Mouse (Mus musculus) stomach, embryonic 16.5 days (tissue): ENCODE results near the gene Rln1. TPM values are rescaled to one million over a fixed set of nuclear protein-coding genes. Genes with fewer than 3 reads are reported as not detected.

Experiments
- ATAC-seq: fragments of 200-750 bp; cut with Nextera tagmentation; 2 replicates; pipeline ENCODE4 v1.8.0; 2017; ENCODE audit warnings: moderate number of reproducible peaks, moderate TSS enrichment; ENCODE audit not compliant: insufficient read depth, low FRiP score
- H3K27ac ChIP-seq: fragments of 300-500 bp; sonication (generic); 2 replicates; pipeline ENCODE4 v1.5.1; 2014; ENCODE audit warnings: low read length
- H3K27me3 ChIP-seq: fragments of 300-500 bp; sonication (generic); 2 replicates; pipeline ENCODE4 v1.6.1; 2014; ENCODE audit warnings: low read length, control low read depth, mixed read lengths; ENCODE audit not compliant: control insufficient read depth, insufficient read depth
- H3K36me3 ChIP-seq: fragments of 300-500 bp; sonication (generic); 2 replicates; pipeline ENCODE4 v1.6.1; 2014; ENCODE audit warnings: low read length; ENCODE audit not compliant: control insufficient read depth, insufficient read depth
- H3K4me1 ChIP-seq: fragments of 300-500 bp; sonication (generic); 2 replicates; pipeline ENCODE4 v1.6.1; 2014; ENCODE audit warnings: low read length, control low read depth, mixed read lengths; ENCODE audit not compliant: control insufficient read depth, insufficient read depth
- H3K4me2 ChIP-seq: fragments of 300-500 bp; sonication (generic); 2 replicates; pipeline ENCODE4 v1.6.1; 2014; ENCODE audit warnings: low read depth, low read length, mixed read lengths
- H3K4me3 ChIP-seq: fragments of 300-500 bp; sonication (generic); replicated peaks from 2 replicates; pipeline ENCODE4 v1.5.1; 2014; ENCODE audit warnings: mild to moderate bottlenecking, low read length
- H3K9ac ChIP-seq: fragments of 300-500 bp; sonication (generic); 2 replicates; pipeline ENCODE4 v1.6.1; 2014; ENCODE audit warnings: low read length
- H3K9me3 ChIP-seq: fragments of 300-500 bp; sonication (generic); replicated peaks from 2 replicates; pipeline ENCODE4 v1.6.1; 2016; ENCODE audit warnings: low read length, control low read depth; ENCODE audit not compliant: control insufficient read depth
- WGBS: fragments of 180-500 bp; shearing (Covaris S2); extraction: QIAGEN DNeasy Blood & Tissue Kit; methylation state at CpG from one replicate; pipeline ENCODE4 v1.1.7; 2014; 5-methylcytosine and 5-hydroxymethylcytosine counted together
- polyA plus RNA-seq: library from polyadenylated mRNA; unstranded; fragments of >200 nt; fragmentation: Nextera tagmentation; extraction: Ambion mirVana; gene quantifications from 2 replicates; pipeline ENCODE4 v1.2.1, GENCODE M21; 2015

Gene Rln1
- polyA plus RNA-seq, 1 experiment from 2014 or later: 0.44 TPM

DNA sequence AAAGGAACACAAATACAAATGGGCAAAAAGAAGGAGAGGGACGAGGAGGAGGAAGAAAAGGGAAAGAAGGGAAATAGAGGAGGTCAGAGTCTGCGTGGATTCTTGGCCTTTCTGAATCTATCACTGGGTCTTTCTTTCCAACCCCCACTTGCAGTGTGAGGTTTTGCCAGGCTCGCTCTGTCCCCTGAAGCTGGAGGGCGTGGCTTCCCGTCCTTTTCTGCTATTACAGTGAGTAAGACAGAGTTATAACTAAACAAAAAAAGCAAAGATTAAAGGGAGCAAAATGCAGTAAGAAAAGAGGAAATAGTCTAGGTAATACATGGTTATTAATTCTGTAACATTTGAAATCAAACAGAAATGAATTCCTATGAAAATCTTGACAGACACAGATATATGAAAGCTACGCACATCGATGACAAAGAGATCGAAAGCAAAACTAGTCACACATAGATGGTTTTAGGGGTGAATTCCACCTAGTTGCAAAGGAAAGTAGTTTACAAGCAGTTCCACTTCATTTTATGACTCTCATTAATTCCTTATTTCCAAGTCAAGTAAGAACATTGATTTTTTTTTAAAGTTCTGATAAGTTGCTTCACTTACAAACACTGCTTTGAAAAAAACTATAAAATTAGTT, 10.9 kb downstream of the Rln1 start:
- Histone ChIP-seq H3K9me3 (no peaks in the 10 kb centered on the region), H3K4me1 (peaks cover 2% of the 10 kb centered on the region), H3K27ac (no peak overlapping the region), H3K36me3 (no peaks in the 10 kb centered on the region), H3K9ac (no peak overlapping the region), H3K27me3 (no peaks in the 10 kb centered on the region), H3K4me3 (no peak overlapping the region), H3K4me2 (no peak overlapping the region)
- ATAC-seq: no peak
- WGBS: 65% methylated on average over 8 of the region's 8 CpGs

DNA sequence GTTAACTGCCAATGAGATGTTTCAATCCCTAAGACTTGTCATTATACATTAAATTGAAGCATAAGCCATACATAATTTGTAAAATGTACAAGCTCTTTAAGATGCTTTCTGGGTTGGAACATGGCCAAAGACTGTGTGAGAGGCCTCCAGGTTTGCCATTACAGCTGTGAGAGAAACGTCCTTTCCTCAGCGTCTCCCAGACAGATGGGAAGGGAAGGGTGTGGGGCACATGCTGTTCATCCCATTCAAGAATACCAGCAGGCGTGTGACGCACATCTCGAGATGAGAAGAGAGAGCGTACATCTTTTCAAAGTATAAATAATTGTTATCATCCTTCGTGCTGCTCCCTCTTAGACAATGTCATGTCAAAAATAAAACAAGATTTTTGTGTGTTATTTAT, 21.8 kb downstream of the Rln1 start:
- WGBS: 65% methylated on average over 7 of the region's 7 CpGs
- Histone ChIP-seq H3K27ac (no peak overlapping the region), H3K9me3 (peaks cover 13% of the 10 kb centered on the region; the same call in 1 of the 2 replicates), H3K9ac (no peak overlapping the region), H3K4me1 (no peaks in the 10 kb centered on the region), H3K4me2 (no peak overlapping the region), H3K36me3 (peaks cover 19% of the 10 kb centered on the region; the same call in 1 of the 2 replicates), H3K27me3 (no peaks in the 10 kb centered on the region), H3K4me3 (no peak overlapping the region)
- ATAC-seq: no peak

DNA sequence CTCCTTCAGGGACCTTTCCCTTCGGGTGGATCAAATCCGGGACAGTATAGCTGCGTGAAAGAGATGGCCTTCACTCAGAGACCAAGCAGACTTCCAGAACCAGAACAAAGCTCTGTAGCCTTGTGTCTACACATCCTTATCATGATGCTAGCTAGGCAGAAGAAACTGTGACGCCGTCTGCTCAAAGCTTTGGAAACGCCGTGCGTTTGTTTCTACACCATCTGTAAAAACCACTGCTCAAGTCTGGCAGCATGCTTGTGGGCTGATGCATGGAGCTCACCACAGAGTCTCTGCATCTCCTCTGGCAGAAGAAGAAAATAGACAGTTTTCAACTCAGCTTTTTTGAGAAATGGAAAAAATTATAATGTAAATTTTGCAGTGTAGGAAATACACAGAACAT, 22.7 kb downstream of the Rln1 start:
- Histone ChIP-seq H3K9ac (no peak overlapping the region), H3K27ac (no peak overlapping the region), H3K36me3 (peaks cover 19% of the 10 kb centered on the region; the same call in 1 of the 2 replicates), H3K27me3 (no peaks in the 10 kb centered on the region), H3K4me1 (no peaks in the 10 kb centered on the region), H3K9me3 (peaks cover 13% of the 10 kb centered on the region; the same call in 1 of the 2 replicates), H3K4me2 (no peak overlapping the region), H3K4me3 (no peak overlapping the region)
- ATAC-seq: no peak
- 91% methylated on average over 8 of the region's 8 CpGs for WGBS

GRCm38 (mm10) chr19:29308832-29309231, 25.6 kb downstream of the Rln1 start:
- ATAC-seq: no peak
- Histone ChIP-seq H3K9ac (no peak overlapping the region), H3K27ac (no peak overlapping the region)

GRCm38 (mm10) chr19:29302119-29302518, 32.4 kb downstream of the Rln1 start:
- H3K4me1 ChIP-seq: no peaks in the 10 kb centered on the region
- no peaks in the 10 kb centered on the region for H3K27me3 ChIP-seq
- ATAC-seq: no peak
- no peak overlapping the region for H3K4me2 ChIP-seq
- no peak overlapping the region for H3K27ac ChIP-seq
- H3K4me3 ChIP-seq: no peak overlapping the region
- peaks cover 21% of the 10 kb centered on the region for H3K36me3 ChIP-seq
- H3K9me3 ChIP-seq: no peaks in the 10 kb centered on the region
- H3K9ac ChIP-seq: no peak overlapping the region
- 83% methylated on average over 2 of the region's 2 CpGs for WGBS

More at GRCm38 (mm10) chr19:29308832-29309231, 25.6 kb downstream of the Rln1 start:
- H3K4me3 ChIP-seq: no peak overlapping the region
- H3K4me2 ChIP-seq: no peak overlapping the region
- H3K27me3 ChIP-seq: no peaks in the 10 kb centered on the region
- H3K9me3 ChIP-seq: no peaks in the 10 kb centered on the region
- peaks cover 14% of the 10 kb centered on the region; the same call in 1 of the 2 replicates for H3K36me3 ChIP-seq
- H3K4me1 ChIP-seq: no peaks in the 10 kb centered on the region

- Histone ChIP-seq H3K4me2 (no peak overlapping the region), H3K4me1 (no peaks in the 10 kb centered on the region), H3K4me3 (no peak overlapping the region), H3K9ac (no peak overlapping the region), H3K9me3 (no peaks in the 10 kb centered on the region), H3K36me3 (peaks cover 21% of the 10 kb centered on the region), H3K27me3 (no peaks in the 10 kb centered on the region), H3K27ac (no peak overlapping the region)
- ATAC-seq: no peak
- WGBS: 88% methylated on average over 13 of the region's 13 CpGs
Measured at GRCm38 (mm10) chr19:29300919-29301318, 33.6 kb downstream of the Rln1 start.

DNA sequence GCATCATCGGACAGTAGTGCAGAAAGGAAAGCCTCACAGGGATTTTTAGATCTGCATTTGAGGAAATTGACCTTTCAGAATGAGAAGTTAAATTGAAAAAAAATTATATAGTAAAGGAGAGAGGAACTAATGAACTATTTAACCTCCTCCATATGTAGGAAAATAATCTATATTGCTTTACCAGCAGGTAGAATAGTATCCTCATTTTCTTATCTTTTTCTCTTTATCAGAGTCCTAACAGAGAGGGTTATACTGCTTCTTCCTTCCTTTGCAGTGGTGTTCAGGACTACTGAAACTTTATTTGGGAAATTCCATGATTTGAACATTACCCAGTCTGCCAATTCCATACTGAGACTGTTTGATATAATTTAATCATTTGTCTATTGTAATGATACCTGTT, 37.1 kb downstream of the Rln1 start:
- Histone ChIP-seq H3K4me1 (no peaks in the 10 kb centered on the region), H3K36me3 (peaks cover 23% of the 10 kb centered on the region)
- WGBS: 94% methylated on average over 1 of the region's 1 CpGs

DNA sequence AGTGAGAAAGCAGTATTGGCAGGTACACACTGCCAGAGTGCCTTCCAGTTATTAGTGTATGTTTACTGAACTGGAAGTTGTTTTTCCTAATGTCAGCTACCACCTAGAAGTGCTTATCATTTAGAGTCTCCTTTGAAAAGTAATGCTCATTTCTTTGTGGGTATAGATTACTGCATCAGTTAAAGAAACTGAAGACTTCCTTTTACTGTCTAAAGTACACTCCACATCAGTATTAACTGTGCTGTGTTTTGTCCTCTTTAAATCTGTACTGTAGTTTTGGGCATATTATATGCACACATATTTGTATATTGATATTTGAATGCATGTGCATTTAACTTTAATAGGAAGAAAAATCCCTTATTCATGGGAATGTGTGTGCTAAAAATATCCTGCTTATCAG, 38.3 kb downstream of the Rln1 start:
- Histone ChIP-seq H3K4me3 (no peak overlapping the region), H3K36me3 (peaks cover 25% of the 10 kb centered on the region), H3K27ac (no peak overlapping the region), H3K4me1 (no peaks in the 10 kb centered on the region), H3K9ac (no peak overlapping the region), H3K9me3 (no peaks in the 10 kb centered on the region), H3K4me2 (no peak overlapping the region), H3K27me3 (no peaks in the 10 kb centered on the region)
- ATAC-seq: no peak

More for the DNA sequence above, 37.1 kb downstream of the Rln1 start:
- Histone ChIP-seq H3K4me2 (no peak overlapping the region), H3K9me3 (no peaks in the 10 kb centered on the region), H3K27me3 (no peaks in the 10 kb centered on the region), H3K9ac (no peak overlapping the region), H3K27ac (no peak overlapping the region), H3K4me3 (no peak overlapping the region)
- no peak for ATAC-seq

GRCm38 (mm10) chr19:29294756-29295155, 39.7 kb downstream of the Rln1 start:
- Histone ChIP-seq H3K9me3 (no peaks in the 10 kb centered on the region), H3K4me2 (no peak overlapping the region), H3K9ac (no peak overlapping the region), H3K36me3 (peaks cover 13% of the 10 kb centered on the region), H3K4me3 (no peak overlapping the region), H3K27ac (no peak overlapping the region), H3K4me1 (no peaks in the 10 kb centered on the region), H3K27me3 (no peaks in the 10 kb centered on the region)
- 44% methylated on average over 2 of the region's 2 CpGs for WGBS
- no peak for ATAC-seq
